Mouse (Mus musculus) megakaryocyte, adult 5-6 weeks (primary cell): Measurements from ENCODE around the gene Myo15b. TPM values are rescaled to one million over a fixed set of nuclear protein-coding genes. Genes with fewer than 3 reads are reported as not detected.
A peak's percentile ranks its signal among the peaks of the same experiment; 100 is the strongest.

Experiments used
- ATAC-seq: 2 replicates; pipeline ENCODE4 v1.8.0; 2016; ENCODE audit warnings: mild to moderate bottlenecking, inconsistent platforms; ENCODE audit not compliant: poor library complexity, severe bottlenecking
- total RNA-seq, 2 experiments: library from RNA; stranded (forward) in 1 of 2; stranded (reverse) in 1 of 2; fragments of 153-499, 151-499 nt in 1 of 2; fragments of 221-1000, 200-1000 nt in 1 of 2; gene quantifications; 2 replicates each; pipeline versions ENCODE4 v1.2.3 to v1.2.4; 2015 to 2017

Gene Myo15b
- 0.51 TPM in 1 of 2 replicates, not detected in the other for total RNA-seq (2015)
- 0.04 and 0.33 TPM in 2 replicates for total RNA-seq (2017)

DNA sequence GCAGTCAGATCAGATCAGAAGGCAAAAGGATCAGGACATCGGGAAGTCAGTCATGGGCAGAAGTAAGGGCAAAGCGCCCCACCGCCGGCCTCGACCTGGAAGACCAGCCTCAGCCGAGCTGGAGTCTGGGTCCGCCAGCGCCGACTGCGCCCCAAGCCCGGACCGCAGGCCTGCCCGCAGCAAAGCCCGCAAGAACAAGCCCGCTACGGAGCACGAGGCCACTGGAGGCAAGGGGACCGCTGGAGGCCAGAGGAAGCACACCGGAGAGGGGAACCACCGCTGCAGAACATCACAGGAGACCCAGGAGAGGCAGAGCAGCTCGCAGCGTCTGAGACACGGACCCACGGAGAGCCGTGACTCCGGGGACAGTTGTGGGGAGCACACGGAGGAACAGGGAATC is at the start of gene Myo15b:
Myo15b (plus strand) TSS at position 53 of the 400 bp plus-strand sequence.
- ATAC-seq: no peak

DNA sequence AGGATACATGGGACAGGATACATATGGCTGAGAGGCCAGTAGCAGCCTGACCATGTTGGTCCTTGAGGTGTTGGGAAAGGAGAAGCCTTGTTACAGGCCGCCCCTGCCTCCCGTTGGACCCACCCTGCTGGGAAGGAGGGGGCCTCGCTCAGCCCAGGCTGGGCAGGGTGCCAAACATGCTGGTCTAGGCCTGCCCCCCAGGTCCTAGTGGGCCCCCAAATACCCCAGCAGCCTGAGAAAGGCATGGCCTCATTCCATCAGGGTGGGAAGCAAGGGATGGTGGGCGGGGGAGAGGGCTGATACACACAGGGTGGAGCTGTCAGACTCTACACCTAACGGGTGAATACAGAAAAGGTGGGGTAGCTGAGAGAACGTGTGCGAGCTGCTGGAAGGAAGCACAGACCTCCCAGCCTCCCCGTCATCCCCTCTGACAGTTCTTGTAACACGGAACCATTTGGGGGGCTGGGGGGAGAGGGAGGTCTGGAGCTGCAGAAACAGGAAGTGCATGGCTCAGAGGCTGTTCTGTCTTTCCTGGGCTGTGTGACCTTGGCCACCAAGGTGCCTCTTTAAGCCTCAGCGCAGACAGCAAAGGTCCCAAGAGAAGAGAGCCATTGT is 49.4 kb upstream of the Myo15b start:
- ATAC-seq: no peak

DNA sequence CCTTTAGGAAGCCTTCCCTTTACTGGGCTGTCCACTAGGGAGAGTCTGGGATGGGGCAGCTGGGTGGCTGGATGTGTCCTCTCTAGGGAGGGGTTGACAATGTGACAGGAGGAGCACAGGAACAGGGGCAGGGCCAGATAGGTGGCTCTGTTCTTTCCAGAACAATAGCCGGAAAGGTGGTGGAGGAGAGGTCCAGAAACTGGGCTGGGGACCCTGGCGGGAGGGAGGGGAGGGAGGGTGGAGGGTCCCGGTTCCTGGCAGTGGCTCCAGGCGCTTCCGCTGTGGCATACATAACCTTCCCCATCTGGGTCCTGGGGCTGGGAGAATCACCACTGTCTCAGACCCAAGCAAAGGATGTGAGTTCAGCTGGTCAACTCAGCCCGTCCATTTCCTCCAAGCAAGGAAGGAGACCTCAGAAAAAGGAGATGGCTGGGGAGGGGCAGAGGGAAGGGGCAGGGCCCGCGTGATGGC is 48.9 kb upstream of the Myo15b start:
- no peak for ATAC-seq

DNA sequence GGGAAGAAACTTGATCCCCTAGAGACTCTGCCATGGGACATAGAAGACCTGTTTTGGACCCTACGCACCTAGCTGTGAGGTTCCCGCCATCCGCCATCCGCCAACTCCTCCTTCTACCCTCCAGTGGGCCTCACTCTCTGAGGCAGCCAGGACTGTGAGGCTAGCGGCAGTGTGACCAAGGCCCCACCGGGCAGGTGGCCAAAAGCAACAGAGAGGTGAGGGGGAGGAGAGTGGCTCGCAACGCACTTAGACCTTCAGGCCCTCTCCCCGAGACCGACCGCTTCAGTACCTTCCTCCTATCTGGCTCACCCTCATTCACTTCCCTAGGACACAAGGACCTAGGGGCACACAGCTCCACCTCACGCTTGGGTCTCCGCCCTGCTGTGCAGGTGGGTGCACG is 47.8 kb upstream of the Myo15b start:
- ATAC-seq: no peak

DNA sequence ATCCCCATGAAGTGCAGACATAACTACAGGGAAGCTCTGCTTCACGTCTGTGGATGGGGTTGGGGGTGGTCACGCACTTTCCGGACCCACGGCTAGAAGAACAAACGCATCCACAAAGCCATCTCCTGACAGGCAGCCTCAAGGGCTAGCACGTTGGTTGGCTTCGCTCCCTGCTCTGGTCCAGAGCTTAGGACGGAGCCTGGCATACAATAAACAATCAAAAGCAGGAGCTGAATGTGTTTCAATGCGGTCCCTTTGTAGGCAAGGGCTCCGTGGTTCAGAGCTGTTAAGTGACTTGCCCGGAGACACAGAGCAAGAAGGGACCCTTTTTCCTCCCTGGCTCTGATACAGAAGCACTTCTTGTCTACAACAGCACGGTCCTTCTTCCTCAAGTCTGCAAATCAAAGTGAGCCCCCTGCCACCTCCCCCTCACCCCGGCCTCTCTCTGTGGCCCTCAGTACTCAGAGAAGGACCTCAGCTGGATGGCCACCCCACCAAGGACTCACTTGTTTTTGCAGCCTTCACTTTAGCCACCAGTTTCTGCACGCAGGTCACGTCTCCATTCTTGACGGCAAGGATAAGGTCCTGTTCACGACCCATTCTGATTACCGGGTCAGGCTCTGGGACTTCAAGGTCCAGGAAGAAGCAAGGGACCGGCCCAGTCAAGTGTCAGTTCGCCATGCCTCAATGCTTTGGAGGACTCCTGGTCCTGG is 46.7 kb upstream of the Myo15b start:
- ATAC-seq: no peak

DNA sequence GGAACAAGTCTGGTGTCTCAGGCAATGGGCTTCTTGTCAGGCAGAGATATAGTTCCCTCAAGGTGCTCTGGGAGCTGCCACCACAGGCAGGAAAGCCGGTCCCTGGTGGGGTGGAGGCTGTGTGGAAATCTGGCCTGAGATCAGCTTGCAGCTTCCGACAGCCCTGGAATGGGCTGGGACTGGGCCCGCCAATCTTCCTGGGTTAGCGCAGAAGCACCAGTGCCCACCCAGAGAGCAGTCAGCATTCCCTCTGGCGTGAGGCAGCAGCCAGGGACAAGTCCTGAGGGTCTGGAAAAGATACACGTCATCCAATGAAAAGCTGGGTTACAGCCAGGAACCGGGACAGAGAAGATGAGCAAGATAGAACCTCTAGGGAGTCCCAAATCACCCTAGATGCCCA is 46.1 kb upstream of the Myo15b start:
- no peak for ATAC-seq

DNA sequence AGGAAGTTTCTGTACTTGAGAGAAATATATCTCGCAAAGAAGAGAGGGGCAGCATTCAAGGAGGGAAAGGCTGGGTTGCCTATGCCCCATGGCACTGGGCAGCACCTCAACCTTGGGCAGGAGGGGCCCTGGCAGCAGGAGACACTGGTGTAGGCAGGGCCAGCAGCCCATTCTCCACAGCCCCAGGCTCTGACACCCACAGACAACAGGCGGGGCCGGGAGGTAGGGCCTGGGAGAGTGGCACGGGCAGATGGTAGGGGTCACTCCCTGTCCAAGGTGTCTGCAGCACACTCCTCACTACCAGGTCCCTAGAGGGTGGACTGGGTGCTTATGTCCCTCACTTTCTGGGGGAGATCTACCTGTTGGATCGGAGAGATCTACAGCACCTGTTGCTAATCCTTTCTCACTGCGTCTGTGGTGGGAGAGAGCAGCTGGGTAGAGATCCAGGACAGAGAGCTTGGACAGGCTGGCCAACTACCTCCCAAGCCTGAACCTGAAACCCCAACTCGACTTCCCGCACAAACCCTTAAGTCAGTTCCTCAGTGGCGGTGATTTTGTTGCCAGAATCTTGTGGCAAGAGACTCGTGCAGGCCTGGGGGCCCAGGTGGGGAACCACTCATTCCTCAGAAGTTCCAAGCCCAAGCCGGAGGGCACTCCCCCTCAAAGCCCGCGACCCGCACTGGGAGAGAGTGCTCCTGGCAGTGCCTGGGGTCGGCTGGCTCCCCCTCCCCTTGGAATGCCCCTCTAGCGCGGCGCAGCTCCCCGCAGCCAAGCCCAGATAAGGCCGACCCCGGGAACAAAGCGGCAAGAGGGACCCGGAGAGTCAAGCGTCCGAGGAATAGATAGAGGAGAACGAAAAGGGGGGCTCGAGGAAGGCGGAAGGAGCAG is 45.4 kb upstream of the Myo15b start:
- no peak for ATAC-seq

DNA sequence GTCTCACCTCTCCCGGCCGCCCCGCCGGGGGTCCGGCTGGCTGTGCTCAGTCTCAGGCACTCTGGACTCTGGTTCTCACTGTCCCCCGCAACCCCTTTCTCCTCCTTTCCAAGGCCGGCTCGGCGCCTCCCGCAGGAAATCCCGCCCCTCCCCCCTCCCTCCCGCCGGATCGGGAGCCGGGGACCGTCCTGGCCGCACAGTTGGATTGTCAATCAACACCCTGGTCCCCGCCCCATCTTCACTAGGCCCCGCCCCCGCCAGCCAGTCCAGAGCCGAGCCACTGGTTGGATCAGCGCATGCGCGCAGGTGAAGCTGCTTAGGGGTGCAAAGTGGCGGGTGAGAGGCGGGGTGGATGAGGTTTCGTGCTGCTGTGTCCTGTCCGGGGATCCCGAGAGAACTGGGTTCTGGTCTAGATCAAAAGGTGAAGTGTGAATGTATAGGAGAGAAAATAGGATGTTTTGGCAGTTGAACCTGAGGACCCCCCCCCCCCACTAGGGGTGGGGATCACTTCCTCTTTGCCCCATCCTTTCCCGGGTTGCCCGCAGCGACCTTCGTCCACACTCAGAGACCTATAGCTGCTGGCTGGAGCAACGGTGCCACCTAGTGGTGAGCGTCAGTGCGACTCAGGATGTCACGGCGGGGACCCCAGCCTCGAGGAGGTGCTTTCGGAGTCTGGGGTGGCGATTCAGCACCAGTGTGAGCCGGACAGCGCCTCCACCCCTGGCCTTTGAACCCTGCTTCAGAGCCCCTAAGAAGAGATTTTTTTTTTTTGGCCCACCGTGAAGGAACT is 44.5 kb upstream of the Myo15b start, which contains the start of gene Caskin2:
Caskin2 (minus strand) TSS at position 133 of the 790 bp plus-strand sequence.
- peak; percentile 92 for ATAC-seq

DNA sequence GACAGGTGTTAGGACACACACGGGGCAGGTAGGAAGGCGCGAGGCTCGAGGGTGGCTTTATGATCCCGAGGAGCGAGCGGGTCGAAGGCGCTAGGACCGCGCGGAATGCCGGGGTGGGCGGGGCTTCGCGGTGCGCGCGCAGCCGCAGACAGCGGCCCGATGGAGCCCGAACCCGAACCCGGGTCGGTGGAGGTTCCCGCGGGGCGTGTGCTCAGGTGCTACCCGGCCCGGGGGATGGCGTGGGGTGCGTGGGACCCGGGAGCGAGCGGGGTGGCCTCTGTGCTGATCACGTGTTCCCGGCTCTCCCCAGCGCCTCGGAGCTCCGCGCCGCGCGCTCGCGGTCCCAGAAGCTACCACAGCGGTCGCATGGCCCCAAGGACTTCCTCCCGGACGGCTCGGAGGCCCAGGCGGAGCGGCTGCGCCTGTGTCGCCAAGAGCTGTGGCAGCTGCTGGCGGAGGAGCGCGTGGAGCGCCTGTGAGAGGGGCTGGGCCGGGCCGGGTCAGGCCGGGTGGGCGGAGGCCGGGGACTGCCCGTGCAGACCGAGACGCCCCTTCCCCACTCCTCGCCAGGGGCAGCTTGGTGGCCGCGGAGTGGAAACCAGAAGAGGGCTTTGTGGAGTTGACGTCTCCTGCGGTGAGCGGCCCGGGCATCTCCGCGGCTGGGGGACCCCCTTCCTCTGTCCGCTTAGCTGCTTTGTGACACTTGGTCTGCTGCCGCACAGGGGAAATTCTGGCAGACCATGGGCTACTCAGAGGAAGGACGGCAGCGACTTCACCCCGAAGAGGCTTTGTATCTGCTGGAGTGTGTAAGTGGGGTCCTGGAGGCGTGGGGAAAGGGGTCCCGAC is 43.4 kb upstream of the Myo15b start, which contains the start of gene Tsen54:
Tsen54 (plus strand) TSS at position 120 of the 846 bp plus-strand sequence.
- ATAC-seq: peak; percentile 56

DNA sequence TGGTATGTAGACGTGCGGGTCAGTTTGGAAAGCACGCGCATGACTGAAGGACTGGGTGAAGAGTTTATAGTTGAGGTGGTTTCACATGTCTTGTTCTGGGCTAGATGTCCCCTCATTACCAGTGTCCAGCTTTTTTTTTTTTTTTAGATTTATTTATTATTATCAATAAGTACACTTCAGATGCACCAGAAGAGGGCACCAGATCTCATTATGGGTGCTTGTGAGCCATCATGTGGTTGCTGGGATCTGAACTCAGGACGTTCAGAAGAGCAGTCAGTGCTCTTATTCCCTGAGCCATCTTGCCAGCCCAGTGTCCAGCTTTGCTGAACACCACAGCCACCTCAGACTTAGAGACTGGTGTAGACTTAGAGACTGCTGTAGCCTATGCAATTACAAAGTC is 40.9 kb upstream of the Myo15b start:
- ATAC-seq: no peak

DNA sequence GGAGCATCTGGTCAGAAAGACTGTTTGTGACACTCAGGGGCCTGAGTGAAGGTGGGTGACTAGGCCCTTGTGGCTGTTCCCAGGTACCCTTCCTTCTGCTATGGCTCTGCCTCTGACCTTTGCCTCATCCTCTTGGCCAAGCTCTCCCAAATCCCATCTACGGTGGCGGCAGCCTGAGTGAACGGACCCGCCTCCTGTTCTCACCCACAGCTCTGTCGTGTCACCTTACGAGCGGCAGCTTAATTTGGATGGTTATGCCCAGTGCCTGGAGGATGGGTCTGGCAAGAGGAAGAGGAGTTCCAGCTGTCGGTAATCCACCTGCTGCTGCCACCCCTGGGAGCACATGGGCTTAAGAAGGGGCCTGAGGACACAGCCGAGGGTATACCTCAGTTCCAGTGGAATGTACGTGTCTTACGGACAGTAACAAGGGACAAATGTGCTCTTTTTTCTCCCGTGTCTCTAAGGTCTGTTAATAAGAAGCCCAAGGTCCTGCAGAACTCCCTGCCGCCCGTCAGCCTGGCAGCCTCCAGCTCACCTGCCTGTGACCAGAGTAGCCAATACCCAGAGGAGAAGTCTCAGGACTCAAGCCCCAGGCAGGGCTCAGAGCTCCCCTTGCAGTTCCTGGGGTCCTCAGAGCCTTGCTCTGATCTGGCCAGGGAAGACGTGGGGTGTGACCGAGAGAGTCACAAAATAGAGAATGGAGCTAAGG is 38.1 kb upstream of the Myo15b start:
- ATAC-seq: no peak

DNA sequence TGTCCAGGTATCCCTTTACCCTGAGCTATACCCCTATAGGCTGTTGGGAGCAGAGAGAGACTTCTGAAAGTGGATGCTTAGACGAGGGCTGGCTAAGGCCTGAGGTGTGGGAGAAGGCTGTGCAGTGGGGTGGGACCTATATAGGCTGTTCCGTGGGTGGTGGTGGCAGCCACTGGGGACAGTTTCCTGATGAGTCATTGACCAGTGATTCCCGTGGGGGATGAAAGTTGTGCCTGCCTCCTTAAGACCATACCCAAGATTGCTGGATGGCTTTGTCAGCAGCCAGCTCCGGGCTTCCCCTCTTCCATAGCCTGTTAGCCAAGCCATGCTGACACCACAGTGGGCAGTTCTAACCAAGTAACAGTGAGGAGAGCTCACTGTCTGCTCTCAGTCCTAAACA is 37.2 kb upstream of the Myo15b start:
- ATAC-seq: no peak

DNA sequence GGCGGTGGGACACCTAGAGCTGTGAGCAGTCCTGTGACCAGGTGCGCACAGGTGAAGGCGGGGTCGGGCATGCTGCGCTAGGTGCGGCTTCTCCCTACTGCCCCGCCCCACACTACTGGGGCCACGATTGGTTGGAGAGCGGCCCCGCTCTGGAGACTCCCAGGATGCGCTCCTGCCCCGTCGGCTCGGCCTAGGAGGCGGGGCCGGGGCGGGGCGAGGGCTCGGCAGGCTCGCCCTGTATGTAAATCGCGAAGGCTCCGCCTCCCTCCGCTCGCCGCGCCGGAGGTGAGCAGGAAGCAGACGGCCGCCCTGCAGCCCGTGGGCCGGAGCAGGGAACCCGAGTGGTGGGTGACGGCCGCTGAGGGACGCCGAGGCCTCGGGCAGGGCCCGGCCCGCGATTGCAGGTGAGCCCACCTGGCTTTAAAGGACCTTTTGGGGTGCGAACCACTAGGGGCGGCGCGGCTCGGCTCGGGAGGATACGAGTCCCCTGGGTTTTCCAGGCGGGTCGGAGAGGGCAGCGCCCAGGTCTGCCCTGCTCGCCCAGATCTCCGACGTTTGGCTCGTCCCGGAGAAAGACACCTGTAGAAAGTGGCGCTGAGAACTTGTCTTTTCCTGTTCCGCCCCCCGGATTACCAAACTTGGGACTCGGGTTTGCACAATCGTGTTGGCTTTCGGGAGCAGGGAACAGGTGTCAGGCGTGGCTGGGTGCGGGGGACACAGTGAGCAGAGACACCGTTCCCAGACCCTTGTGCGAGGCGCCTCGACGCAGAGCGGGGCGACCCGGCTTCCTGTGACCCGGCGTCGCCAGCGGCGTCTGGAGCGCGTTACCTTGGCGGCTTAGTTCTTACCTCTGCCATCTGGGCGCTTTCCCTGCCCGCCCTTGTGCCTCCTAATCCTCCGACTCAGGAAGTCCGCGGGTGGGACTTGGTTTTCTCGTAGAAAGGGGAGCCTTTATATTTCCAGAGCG is 34.1 kb upstream of the Myo15b start, which contains the start of gene Llgl2:
Llgl2 (plus strand) TSS at position 276 of the 967 bp plus-strand sequence.
- ATAC-seq: peak; percentile 98

DNA sequence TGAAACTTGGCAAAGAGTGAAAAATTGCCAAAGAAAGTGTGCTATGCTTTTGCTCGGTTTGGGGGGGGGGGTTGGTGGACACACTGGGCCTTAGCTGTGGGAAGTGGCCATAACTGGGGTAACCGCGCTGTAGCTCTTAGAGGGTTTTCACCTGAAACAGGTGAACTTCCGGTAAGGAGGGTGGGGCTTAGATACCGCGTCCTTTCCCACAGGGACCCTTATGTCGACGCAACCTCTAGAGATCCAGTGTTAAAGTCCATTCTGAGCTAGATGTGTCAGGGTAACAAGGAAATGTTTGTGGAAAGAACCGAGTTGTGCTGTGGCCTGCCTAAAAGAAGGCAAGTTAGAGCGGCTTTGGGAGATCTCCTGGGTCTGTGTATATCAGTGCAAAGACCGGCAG is 33.4 kb upstream of the Myo15b start:
- no peak for ATAC-seq

DNA sequence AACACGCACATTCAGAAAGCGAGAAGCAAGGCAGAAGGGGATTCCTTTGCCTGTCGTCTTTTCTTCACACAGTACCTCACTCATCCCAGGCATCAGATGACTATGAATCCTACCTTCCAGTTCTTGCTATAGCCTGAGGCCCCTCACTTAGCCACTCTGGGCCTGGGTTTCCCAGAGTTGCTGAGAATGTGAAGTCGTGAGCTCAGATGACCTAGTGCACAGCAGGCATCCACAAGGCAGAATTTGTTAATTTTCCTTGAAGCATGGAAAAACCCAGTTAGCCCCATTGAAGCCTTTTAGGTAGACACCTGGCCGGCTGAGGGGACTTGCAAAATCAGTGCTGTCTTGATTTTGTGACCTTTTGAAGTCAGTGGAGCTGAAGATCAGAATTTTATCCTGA is 31.7 kb upstream of the Myo15b start:
- ATAC-seq: no peak

DNA sequence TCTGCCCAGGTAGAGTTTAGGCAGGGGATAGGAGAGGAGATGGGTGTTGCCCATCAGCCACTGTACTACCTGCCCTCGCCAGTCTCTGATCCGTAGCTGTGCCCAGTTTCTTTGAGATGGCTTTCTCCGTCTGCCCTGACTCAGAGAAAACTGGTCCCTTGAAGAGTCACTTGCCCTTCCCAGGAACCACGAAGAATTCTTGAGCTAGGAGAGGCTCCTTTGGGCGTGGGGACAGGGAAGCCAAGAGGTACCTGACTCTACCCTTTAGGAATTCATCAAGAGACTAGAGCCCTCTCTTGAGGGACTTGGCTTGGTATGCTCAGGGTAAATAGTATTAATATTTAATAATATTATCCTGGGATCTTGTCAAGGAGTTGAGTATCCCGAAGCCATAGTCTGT is 30.6 kb upstream of the Myo15b start:
- ATAC-seq: no peak

DNA sequence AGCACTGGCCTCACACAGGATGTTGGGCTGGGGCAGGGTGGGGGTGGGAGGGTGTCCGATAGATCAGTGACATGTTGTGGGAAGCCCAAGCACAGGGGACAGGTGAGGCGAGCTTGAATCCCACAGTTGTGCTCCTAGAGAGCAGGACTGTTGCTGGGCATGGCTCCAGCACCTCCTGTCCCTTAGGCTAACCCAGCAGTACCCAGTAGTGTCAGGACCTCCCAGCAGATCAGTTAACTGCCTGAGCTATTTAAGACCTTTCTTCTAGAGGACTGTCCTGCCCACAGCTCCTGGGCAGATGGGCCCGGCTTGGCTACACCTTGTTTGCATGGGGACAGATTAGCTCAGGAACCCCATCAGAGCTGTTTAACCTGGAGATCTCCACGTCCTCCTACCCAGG is 29.2 kb upstream of the Myo15b start:
- ATAC-seq: no peak
